Mouse (Mus musculus) c-Kit-positive CD71-positive TER-119-negative erythroid progenitor cells, embryonic 14.5 days (primary cell): ENCODE results near the gene Acot10.
"Not testable (repeated sequence)": the region's sequence is repeated elsewhere in the genome, so short reads cannot be mapped to it uniquely, and the experiment has no call there.

Source experiments
- DNase-seq: peaks from one replicate; pipeline ENCODE4 v3.0.0-alpha.2; 2013; ENCODE audit warnings: low read depth

The Acot10 gene

DNA sequence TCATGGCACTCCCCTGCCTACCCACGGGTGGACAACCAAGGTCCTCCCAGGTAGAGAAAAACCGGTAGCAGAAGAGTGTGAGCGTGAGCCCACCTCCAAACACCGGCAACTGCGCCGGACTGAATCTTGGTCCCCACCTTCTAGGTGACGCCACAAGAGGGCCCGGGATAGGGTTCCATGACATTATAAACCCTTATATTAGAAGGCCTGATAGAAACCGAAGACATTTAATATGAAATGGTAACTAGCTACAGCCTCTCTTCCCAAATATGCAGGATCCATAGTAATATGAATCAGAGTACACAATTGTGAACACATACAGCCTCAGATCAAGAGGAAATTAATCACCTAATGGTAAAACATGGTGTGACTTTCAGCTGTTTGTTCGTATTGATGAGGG is at the start of gene Acot10:
TSS of gene Acot10 (minus strand) at position 101 of the 400 bp plus-strand sequence.
- DNase-seq = no peak

DNA sequence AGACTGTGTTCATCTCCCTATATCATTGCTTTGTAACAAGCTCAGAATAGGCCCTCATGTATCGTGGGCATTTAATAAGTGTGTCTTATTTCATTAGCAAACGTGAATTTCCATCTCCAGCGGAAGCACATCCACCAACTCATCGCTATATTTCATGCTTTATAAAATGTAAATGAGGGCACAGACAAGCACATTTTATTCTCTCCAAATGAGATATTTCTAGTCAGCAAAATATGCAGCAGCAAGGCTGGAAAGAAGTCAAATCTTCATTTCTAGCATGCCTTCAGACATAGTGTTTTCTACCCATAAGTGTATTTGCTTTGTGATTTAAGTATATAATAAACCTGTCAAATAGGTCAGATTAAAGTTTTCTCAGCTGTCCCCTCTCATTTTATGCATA is 45.3 kb upstream of the Acot10 start:
- no peak for DNase-seq

- DNase-seq = no peak
Measured at GRCm38 (mm10) chr15:20696229-20696628, 29.7 kb upstream of the Acot10 start.

GRCm38 (mm10) chr15:20684200-20684599 is 17.6 kb upstream of the Acot10 start:
- no peak for DNase-seq

- DNase-seq = no peak
Measured at GRCm38 (mm10) chr15:20682719-20683118, 16.2 kb upstream of the Acot10 start.

GRCm38 (mm10) chr15:20669507-20669906 is 3.0 kb upstream of the Acot10 start:
- DNase-seq = not testable (repeated sequence)

DNA sequence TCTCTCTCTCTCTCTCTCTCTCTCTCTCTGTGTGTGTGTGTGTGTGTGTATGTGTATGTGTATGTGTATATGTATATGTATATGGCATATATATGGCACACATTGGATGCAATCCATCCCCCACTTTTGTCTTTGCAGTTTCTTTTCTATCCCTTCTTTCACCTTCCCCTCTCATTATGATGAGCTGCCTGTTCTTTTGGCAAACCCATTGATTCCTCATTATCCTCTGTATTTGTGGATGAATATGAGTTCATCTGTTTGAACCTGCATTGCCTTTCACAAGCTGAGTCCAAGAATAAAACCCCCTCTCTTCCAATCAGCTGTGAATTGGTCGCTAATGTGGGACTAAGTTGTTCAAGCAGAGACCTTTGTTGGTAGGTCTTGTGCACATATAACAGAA is 1.4 kb upstream of the Acot10 start:
- DNase-seq = no peak

GRCm38 (mm10) chr15:20667350-20667749 is 800 bp upstream of the Acot10 start:
- DNase-seq = no peak

- no peak for DNase-seq
Measured at GRCm38 (mm10) chr15:20660221-20660620, 6.3 kb downstream of the Acot10 start.

DNA sequence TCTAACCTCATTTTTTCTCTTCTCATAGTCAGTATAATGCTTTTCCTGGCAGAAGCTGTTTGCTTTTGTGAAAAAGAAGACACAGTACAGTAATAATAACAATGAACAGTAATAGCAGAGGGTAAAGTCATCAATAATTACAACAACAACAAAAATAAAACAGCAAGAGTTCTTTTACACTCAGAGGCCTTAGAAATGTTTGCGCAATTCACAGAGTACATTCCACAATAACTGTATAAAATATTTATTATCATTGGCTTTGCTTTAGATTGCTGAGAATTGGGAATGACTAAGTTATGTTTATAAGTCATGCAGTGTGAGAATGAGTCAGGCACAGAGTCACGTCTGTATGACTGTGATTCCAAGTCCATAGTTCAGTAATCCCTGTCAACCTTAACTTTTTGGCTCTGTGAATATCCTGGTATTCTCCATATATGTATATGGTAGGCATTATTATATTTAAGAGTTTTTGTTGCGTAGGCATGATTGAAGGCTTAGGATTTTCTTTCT is 23.6 kb downstream of the Acot10 start:
- DNase-seq = no peak

- no peak for DNase-seq
Measured at GRCm38 (mm10) chr15:20639155-20639554, 27.4 kb downstream of the Acot10 start.

- no peak for DNase-seq
Measured at GRCm38 (mm10) chr15:20634593-20634992, 32.0 kb downstream of the Acot10 start.
